Mouse (Mus musculus) inflammation-experienced regulatory T-cells, adult 16 weeks (primary cell): Measurements from ENCODE around the gene Tmem233. TPM values are rescaled to one million over a fixed set of nuclear protein-coding genes. Genes with fewer than 3 reads are reported as not detected.

Source experiments
- polyA plus RNA-seq: library from polyadenylated mRNA; unstranded; fragments of 100-300 nt; shearing (Covaris generic); gene quantifications from one replicate; pipeline ENCODE4 v1.2.1, GENCODE M21; 2017

The Tmem233 gene
- not detected for polyA plus RNA-seq

DNA sequence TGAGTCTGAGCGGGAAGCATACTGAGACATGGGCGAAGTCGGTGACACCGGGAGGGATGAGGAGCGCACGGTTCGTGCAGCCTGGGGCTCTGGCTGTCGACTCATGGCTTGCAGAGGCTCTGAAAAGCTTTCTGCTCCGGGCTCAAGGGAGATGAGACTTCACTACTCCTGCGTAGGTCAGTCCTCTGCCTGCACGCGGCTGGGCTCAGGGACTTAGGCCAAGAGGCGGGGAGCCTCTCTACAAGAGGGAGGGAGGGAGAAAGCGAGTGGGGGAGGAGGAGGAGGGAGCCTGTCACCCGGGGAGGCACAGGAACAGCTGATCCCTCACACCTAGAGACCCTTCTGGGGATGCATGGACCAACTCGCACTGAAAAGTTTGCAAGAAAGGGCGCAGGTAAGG, at the start of gene Tmem233:
Gene Tmem233, minus strand, starts transcription at position 164 of the 400 bp plus-strand sequence.

GRCm38 (mm10) chr5:116024327-116024739, 58.7 kb downstream of the Tmem233 start, which contains the start of gene Prkab1:
Prkab1 (minus strand) TSS chr5:116024508.

Other genes with a start within 250 kb of the Tmem233 start
- 4.8 TPM for gene Cit, start 238.0 kb downstream of the Tmem233 start, polyA plus RNA-seq
- gene Prkab1, start 58.7 kb downstream of the Tmem233 start, polyA plus RNA-seq = 107 TPM
- not detected for gene Ccdc60, start 205.7 kb upstream of the Tmem233 start, polyA plus RNA-seq